Comparison of ENCODE assay signal across 10 mouse cellular contexts in the genomic region with DNA sequence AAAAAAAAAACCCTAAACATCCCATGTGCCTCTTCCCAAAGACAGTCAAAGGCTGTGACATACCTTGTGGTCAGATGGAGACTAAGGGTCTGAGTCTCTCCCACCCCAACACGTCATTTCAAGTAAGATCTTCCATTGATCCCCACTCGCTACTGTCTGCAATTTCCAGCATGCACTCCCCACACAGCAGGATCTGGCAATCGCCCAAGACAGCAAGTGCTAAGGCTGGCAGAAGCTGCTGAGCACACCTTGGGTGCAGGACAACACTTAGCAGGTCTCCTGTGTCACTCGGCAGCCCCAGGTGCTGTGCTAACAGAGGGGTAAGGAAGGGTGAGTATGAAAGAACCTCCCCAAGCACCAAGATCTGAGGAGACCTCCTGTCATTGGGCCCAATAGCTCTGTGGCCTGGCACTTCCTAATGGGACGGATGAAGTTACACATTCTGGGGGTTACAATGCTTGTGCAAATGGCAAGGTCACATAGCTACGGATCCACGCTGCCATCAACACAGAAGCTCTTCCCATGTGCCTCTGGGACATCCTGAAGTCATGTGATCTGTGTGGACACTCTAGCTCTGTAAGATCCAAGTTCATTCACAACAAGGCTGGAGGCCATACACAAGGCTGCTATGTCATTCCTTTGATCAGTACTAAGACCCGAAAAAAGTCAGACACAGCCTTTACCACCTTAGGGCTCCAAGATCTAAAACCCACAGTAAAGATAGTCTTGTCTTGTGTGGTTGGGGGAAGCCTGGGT. TPM values are rescaled to one million over a fixed set of nuclear protein-coding genes. Genes with fewer than 3 reads are reported as not detected.
DNase-seq lines count a peak whose midpoint lies in the region; ATAC-seq and TF ChIP-seq lines count a peak whose summit lies in the region.
"Had no signal": no experiment of that assay in that cellular context is flagged by ENCODE, and none has a peak within 500 bp of the region (broad histone marks: within the 10 kb centered on the region; RNA-seq: fewer than 3 reads in every experiment).

No protein-coding gene starts in this region.

- H3K36me3 ChIP-seq in heart, embryonic 13.5 days: no peaks in the 10 kb centered on the region
- no peaks in the 10 kb centered on the region for H3K36me3 ChIP-seq in kidney, postnatal 0 days (ENCODE audit: insufficient read depth, low read length)
- H3K36me3 ChIP-seq in midbrain, embryonic 13.5 days: no peaks in the 10 kb centered on the region
- no peaks in the 10 kb centered on the region for H3K36me3 ChIP-seq in forebrain, embryonic 13.5 days (ENCODE audit: poor library complexity, severe bottlenecking)
- H3K36me3 ChIP-seq in intestine, embryonic 16.5 days (ENCODE audit: control insufficient read depth, insufficient read depth, low read length): no peaks in the 10 kb centered on the region
- H3K36me3 ChIP-seq: heart, embryonic 15.5 days; midbrain, embryonic 12.5 days had no signal

- H3K9me3 ChIP-seq in heart, embryonic 13.5 days: no peaks in the 10 kb centered on the region
- H3K9me3 ChIP-seq in kidney, postnatal 0 days (replicated peaks; ENCODE audit: low read length): no peaks in the 10 kb centered on the region
- no peaks in the 10 kb centered on the region for H3K9me3 ChIP-seq in midbrain, embryonic 13.5 days
- H3K9me3 ChIP-seq in forebrain, embryonic 13.5 days (replicated peaks): no peaks in the 10 kb centered on the region
- no peaks in the 10 kb centered on the region for H3K9me3 ChIP-seq in intestine, embryonic 16.5 days (ENCODE audit: control insufficient read depth, low read length)
- H3K9me3 ChIP-seq: heart, embryonic 15.5 days; midbrain, embryonic 12.5 days had no signal

- intact Hi-C loops in heart, postnatal 25 days (cut with DNase I): no loop called here

- no peak overlapping the region for H3K4me2 ChIP-seq in heart, embryonic 13.5 days
- no peak overlapping the region for H3K4me2 ChIP-seq in kidney, postnatal 0 days (ENCODE audit: low read length)
- H3K4me2 ChIP-seq in midbrain, embryonic 13.5 days (replicated peaks): no peak overlapping the region
- no peak overlapping the region for H3K4me2 ChIP-seq in forebrain, embryonic 13.5 days
- H3K4me2 ChIP-seq in intestine, embryonic 16.5 days (ENCODE audit: low read depth, low read length): no peak overlapping the region
- H3K4me2 ChIP-seq: midbrain, embryonic 12.5 days had no signal

- no peak overlapping the region for H3K9ac ChIP-seq in heart, embryonic 13.5 days
- H3K9ac ChIP-seq in kidney, postnatal 0 days (ENCODE audit: low read depth, low read length): no peak overlapping the region
- no peak overlapping the region for H3K9ac ChIP-seq in midbrain, embryonic 13.5 days (replicated peaks)
- no peak overlapping the region for H3K9ac ChIP-seq in forebrain, embryonic 13.5 days
- H3K9ac ChIP-seq in intestine, embryonic 16.5 days (ENCODE audit: low read depth, low read length): no peak overlapping the region
- H3K9ac ChIP-seq: heart, embryonic 15.5 days; midbrain, embryonic 12.5 days had no signal

- no peak for DNase-seq in heart, postnatal 25 days (ENCODE audit: low spot score)
- peak; percentile 67 for DNase-seq in 416B (ENCODE audit: low read depth)
- DNase-seq in cerebellum, adult 8-10 months: peak; percentile 76
- DNase-seq in kidney, postnatal 0 days (ENCODE audit: low spot score): no peak

- peaks cover 40% of the 10 kb centered on the region for H3K4me1 ChIP-seq in heart, embryonic 13.5 days
- H3K4me1 ChIP-seq in kidney, postnatal 0 days (replicated peaks; ENCODE audit: insufficient read depth, low read length): peaks cover 18% of the 10 kb centered on the region; the same call in 1 of the 2 replicates
- no peaks in the 10 kb centered on the region for H3K4me1 ChIP-seq in midbrain, embryonic 13.5 days (replicated peaks)
- peaks cover 16% of the 10 kb centered on the region for H3K4me1 ChIP-seq in forebrain, embryonic 13.5 days
- peaks cover 15% of the 10 kb centered on the region for H3K4me1 ChIP-seq in intestine, embryonic 16.5 days (ENCODE audit: control insufficient read depth, insufficient read depth, low read length)
- H3K4me1 ChIP-seq: midbrain, embryonic 12.5 days had no signal

- no peak for ATAC-seq in heart, embryonic 13.5 days (ENCODE audit: extremely low read depth, insufficient number of reproducible peaks, low FRiP score, low TSS enrichment)
- ATAC-seq in kidney, postnatal 0 days (replicated peaks; ENCODE audit: low FRiP score, low read depth): no peak
- ATAC-seq in midbrain, embryonic 13.5 days: no peak
- ATAC-seq in forebrain, embryonic 13.5 days: no peak
- ATAC-seq in intestine, embryonic 16.5 days: no peak

- 60% methylated on average over 8 of the region's 8 CpGs for WGBS in heart, embryonic 13.5 days
- WGBS in kidney, postnatal 0 days: 65% methylated on average over 8 of the region's 8 CpGs
- 84% methylated on average over 8 of the region's 8 CpGs for WGBS in midbrain, embryonic 13.5 days
- 71% methylated on average over 8 of the region's 8 CpGs for WGBS in forebrain, embryonic 13.5 days
- WGBS in intestine, embryonic 16.5 days: 80% methylated on average over 8 of the region's 8 CpGs

- TF ChIP-seq CTCF in kidney, postnatal 0 days (IDR thresholded peaks at IDR 0.05; ENCODE audit: low read depth): no peak

- no peak overlapping the region for H3K4me3 ChIP-seq in heart, embryonic 13.5 days
- no peak overlapping the region for H3K4me3 ChIP-seq in kidney, postnatal 0 days (replicated peaks; ENCODE audit: low read depth, low read length)
- no peak overlapping the region for H3K4me3 ChIP-seq in midbrain, embryonic 13.5 days (replicated peaks)
- no peak overlapping the region for H3K4me3 ChIP-seq in forebrain, embryonic 13.5 days
- no peak overlapping the region for H3K4me3 ChIP-seq in intestine, embryonic 16.5 days (ENCODE audit: low read length)
- H3K4me3 ChIP-seq: heart, embryonic 15.5 days; midbrain, embryonic 12.5 days had no signal

- 0 out of 2 replicates have a peak overlapping the region, but pooled peaks have one; percentile 20 for H3K27ac ChIP-seq in heart, embryonic 13.5 days (replicated peaks)
- H3K27ac ChIP-seq in kidney, postnatal 0 days: peak overlapping the region; percentile 87
- H3K27ac ChIP-seq in midbrain, embryonic 13.5 days: no peak overlapping the region
- no peak overlapping the region for H3K27ac ChIP-seq in forebrain, embryonic 13.5 days
- H3K27ac ChIP-seq in intestine, embryonic 16.5 days (ENCODE audit: low read length): no peak overlapping the region
- H3K27ac ChIP-seq: midbrain, embryonic 12.5 days had no signal

- H3K27me3 ChIP-seq in heart, embryonic 13.5 days (replicated peaks): no peaks in the 10 kb centered on the region
- no peaks in the 10 kb centered on the region for H3K27me3 ChIP-seq in kidney, postnatal 0 days (ENCODE audit: insufficient read depth, low read length)
- H3K27me3 ChIP-seq in midbrain, embryonic 13.5 days: no peaks in the 10 kb centered on the region
- H3K27me3 ChIP-seq in forebrain, embryonic 13.5 days: no peaks in the 10 kb centered on the region
- no peaks in the 10 kb centered on the region for H3K27me3 ChIP-seq in intestine, embryonic 16.5 days (replicated peaks; ENCODE audit: control insufficient read depth, insufficient read depth, low read length)
- H3K27me3 ChIP-seq: heart, embryonic 15.5 days; midbrain, embryonic 12.5 days had no signal

RNA-seq across cellular contexts. Expression of a gene that starts 13.5 kb away (rescaled TPM):
- 0.84 and 1.3 TPM in 2 replicates for polyA plus RNA-seq in heart, embryonic 13.5 days (2015; fragmentation: Nextera tagmentation; extraction: Ambion mirVana)
- 1 to 10 TPM; 7.2 to 7.6 TPM for total RNA-seq in heart, postnatal 25 days (2021)
- 6.8 and 7.2 TPM in 2 replicates for polyA plus RNA-seq in kidney, postnatal 0 days (2015; fragmentation: Nextera tagmentation; extraction: Ambion mirVana)
- 3.0 and 3.1 TPM in 2 replicates for polyA plus RNA-seq in midbrain, embryonic 13.5 days (2015; fragmentation: Nextera tagmentation; extraction: Ambion mirVana)
- polyA plus RNA-seq in forebrain, embryonic 13.5 days (2015; fragmentation: Nextera tagmentation; extraction: Ambion mirVana): 2.1 and 2.2 TPM in 2 replicates
- 3.5 TPM in 2 replicates for polyA plus RNA-seq in intestine, embryonic 16.5 days (2015; fragmentation: Nextera tagmentation; extraction: Ambion mirVana)

Comparison
In these comparisons a context has a peak if more than half of its experiments do, and no peak if none do; other contexts are left out.
1. H3K27ac ChIP-seq: peak in heart, embryonic 13.5 days (single experiment) and kidney, postnatal 0 days (single experiment); none in midbrain, embryonic 13.5 days (single experiment), forebrain, embryonic 13.5 days (single experiment) and intestine, embryonic 16.5 days (single experiment).
2. DNase-seq: peak in 416B (single experiment) and cerebellum, adult 8-10 months (single experiment); none in heart, postnatal 25 days (single experiment) and kidney, postnatal 0 days (single experiment).